Mouse (Mus musculus): Measurements from ENCODE around the gene Rasgef1b. TPM values are rescaled to one million over a fixed set of nuclear protein-coding genes. Genes with fewer than 3 reads are reported as not detected.

Gene Rasgef1b
- polyA plus RNA-seq, 1 experiment from 2014 or later, result 7.8 TPM

DNA sequence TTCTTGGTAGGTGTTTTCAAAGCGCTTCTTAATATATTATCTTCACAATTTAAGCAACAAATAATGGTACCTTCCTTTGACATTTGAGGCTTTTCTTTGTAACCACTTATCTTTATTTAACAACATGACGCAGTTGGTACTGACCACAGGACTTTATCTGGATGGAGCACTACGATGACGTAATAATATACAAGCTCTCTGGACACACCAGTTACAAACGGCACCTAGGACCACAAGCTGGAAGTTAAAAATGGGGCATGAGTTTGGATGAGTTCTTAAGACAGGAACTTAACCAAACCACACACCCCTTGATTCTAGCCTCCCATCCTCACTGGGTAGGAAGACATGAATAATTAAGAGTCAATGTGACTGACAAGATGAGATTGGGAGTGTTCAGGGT is 369.6 kb downstream of the Rasgef1b start:
- no peaks in the 10 kb centered on the region for H3K9me3 ChIP-seq (ENCODE audit: low read length)
- no peaks in the 10 kb centered on the region for H3K36me3 ChIP-seq (ENCODE audit: insufficient read depth, low read length)
- H3K4me1 ChIP-seq (ENCODE audit: insufficient read depth, low read length), result no peaks in the 10 kb centered on the region
- H3K9ac ChIP-seq (replicated peaks; ENCODE audit: low read length), result no peak overlapping the region
- no peak for ATAC-seq (ENCODE audit: low FRiP score, low TSS enrichment)
- no peak overlapping the region for H3K4me2 ChIP-seq (replicated peaks; ENCODE audit: low read depth, low read length)
- WGBS, result 90% methylated on average over 5 of the region's 5 CpGs
- H3K27me3 ChIP-seq (ENCODE audit: insufficient read depth, low read length), result no peaks in the 10 kb centered on the region
- no peak overlapping the region for H3K4me3 ChIP-seq (ENCODE audit: low read length)
- no peak overlapping the region for H3K27ac ChIP-seq (ENCODE audit: low read length)

DNA sequence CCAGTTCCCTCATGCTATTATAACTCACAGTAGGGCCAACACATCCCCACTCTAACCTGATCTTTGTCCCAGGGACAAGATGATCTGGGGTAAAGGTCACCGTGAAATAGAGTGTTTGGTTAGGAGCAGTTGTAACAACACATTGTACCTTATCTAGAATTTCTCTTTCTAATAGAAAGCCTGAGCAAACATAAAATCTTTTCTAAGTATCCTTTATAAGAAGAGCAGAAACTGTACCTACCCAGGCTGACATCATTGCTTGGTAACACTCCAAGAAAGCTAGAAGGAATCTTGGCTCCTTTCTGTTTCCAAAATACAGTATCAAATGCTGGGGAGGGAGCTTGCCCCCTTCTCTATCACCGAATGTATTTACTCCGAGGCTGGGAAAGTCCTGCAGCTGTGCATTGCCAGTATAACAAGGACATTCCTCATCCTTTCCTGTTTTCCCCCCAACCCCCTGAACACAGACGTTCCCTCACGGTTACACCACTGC is 374.2 kb downstream of the Rasgef1b start:
- Histone ChIP-seq H3K4me1 (ENCODE audit: insufficient read depth, low read length) (peaks cover 3% of the 10 kb centered on the region; the same call in 1 of the 2 replicates), H3K4me2 (replicated peaks; ENCODE audit: low read depth, low read length) (no peak overlapping the region), H3K4me3 (ENCODE audit: low read length) (no peak overlapping the region), H3K27me3 (ENCODE audit: insufficient read depth, low read length) (0 out of 2 replicates have a peak, but pooled peaks cover 2% of the 10 kb centered on the region), H3K27ac (ENCODE audit: low read length) (no peak overlapping the region), H3K9me3 (ENCODE audit: low read length) (no peaks in the 10 kb centered on the region), H3K9ac (replicated peaks; ENCODE audit: low read length) (no peak overlapping the region), H3K36me3 (ENCODE audit: insufficient read depth, low read length) (no peaks in the 10 kb centered on the region)
- ATAC-seq (ENCODE audit: low FRiP score, low TSS enrichment), result no peak
- WGBS, result 60% methylated on average over 5 of the region's 5 CpGs

DNA sequence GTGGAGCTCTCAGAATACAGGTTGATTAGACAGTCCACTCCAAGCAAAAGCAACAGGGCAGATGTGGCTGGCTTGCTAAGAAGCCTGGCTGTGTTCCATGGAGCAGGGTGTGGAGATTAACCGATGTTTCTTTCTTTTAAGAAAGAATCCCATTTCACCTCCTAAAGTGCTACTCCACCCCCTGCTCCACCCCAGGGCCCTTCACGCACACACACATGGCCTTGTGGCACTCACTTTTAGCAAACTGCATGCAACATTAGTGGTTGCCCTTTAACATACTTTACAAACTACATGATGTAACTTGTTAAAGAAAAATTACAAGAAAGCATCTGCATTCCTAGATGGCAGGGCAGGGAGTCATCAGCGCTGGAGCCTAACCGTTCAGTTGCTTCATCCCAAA is 378.8 kb downstream of the Rasgef1b start:
- H3K4me2 ChIP-seq (replicated peaks; ENCODE audit: low read depth, low read length), result no peak overlapping the region
- ATAC-seq (ENCODE audit: low FRiP score, low TSS enrichment), result no peak

DNA sequence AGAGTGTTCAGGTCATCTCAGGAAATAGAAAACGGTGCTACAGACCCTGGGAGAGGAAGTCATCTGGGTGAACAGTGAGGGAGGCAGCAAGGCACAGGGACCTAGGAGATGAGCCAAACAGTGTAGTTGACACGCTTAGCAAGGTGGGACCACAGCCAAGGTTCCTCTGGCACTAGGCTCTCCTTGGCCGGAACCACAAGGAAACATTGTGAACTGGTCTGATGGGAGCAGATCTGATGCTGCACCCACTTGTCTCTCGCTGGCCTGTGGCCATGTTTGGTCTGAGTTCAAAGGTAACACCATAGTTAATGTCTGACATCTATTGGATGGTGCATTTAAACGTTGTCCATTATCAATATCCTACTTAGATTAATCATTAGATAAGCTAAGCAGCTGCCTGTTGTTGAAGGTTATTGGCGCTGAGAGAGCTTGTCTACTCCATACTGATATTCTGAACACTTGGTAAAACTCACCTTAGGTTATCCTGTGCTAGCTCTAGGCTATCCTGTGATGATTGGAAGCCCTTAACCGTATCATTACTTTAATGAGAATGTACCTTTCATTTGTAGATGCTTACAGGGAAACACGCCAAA is 380.5 kb downstream of the Rasgef1b start:
- H3K27me3 ChIP-seq (ENCODE audit: insufficient read depth, low read length), result 0 out of 2 replicates have a peak, but pooled peaks cover 2% of the 10 kb centered on the region
- H3K9ac ChIP-seq (replicated peaks; ENCODE audit: low read length), result no peak overlapping the region
- H3K4me3 ChIP-seq (ENCODE audit: low read length), result no peak overlapping the region
- H3K36me3 ChIP-seq (ENCODE audit: insufficient read depth, low read length), result no peaks in the 10 kb centered on the region
- peaks cover 3% of the 10 kb centered on the region; the same call in 1 of the 2 replicates for H3K4me1 ChIP-seq (ENCODE audit: insufficient read depth, low read length)
- no peak overlapping the region for H3K27ac ChIP-seq (ENCODE audit: low read length)
- no peak overlapping the region for H3K4me2 ChIP-seq (replicated peaks; ENCODE audit: low read depth, low read length)
- no peaks in the 10 kb centered on the region for H3K9me3 ChIP-seq (ENCODE audit: low read length)
- whole genome bisulfite sequencing, result 79% methylated on average over 8 of the region's 8 CpGs
- no peak for ATAC-seq (ENCODE audit: low FRiP score, low TSS enrichment)

More for the DNA sequence above, 378.8 kb downstream of the Rasgef1b start:
- 0 out of 2 replicates have a peak, but pooled peaks cover 2% of the 10 kb centered on the region for H3K27me3 ChIP-seq (ENCODE audit: insufficient read depth, low read length)
- no peaks in the 10 kb centered on the region for H3K36me3 ChIP-seq (ENCODE audit: insufficient read depth, low read length)
- no peak overlapping the region for H3K9ac ChIP-seq (replicated peaks; ENCODE audit: low read length)
- WGBS, result 58% methylated on average over 4 of the region's 4 CpGs
- no peak overlapping the region for H3K4me3 ChIP-seq (ENCODE audit: low read length)
- no peak overlapping the region for H3K27ac ChIP-seq (ENCODE audit: low read length)
- H3K9me3 ChIP-seq (ENCODE audit: low read length), result no peaks in the 10 kb centered on the region
- peaks cover 3% of the 10 kb centered on the region; the same call in 1 of the 2 replicates for H3K4me1 ChIP-seq (ENCODE audit: insufficient read depth, low read length)

DNA sequence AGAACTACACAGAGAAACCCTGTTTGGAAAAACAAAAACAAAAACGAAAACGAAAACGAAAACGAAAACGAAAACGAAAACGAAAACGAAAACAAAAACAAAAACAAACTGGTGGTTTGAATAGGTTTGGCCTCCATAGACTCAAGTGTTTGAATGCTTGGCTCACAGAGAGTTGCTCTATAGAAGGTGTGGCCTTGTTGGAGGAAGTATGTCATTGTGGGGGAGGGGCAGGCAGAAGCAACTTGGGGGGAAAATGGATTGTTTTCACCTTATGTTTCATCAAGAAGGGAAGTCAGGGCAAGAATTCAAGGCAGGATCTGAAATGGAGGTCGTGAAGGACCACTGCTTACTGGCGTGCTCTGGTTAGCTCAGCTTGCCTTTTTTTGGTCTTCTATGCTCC is 386.3 kb downstream of the Rasgef1b start:
- Histone ChIP-seq H3K4me2 (replicated peaks; ENCODE audit: low read depth, low read length) (no peak overlapping the region), H3K9me3 (ENCODE audit: low read length) (no peaks in the 10 kb centered on the region), H3K27me3 (ENCODE audit: insufficient read depth, low read length) (no peaks in the 10 kb centered on the region), H3K9ac (replicated peaks; ENCODE audit: low read length) (no peak overlapping the region), H3K27ac (ENCODE audit: low read length) (no peak overlapping the region), H3K36me3 (ENCODE audit: insufficient read depth, low read length) (no peaks in the 10 kb centered on the region), H3K4me1 (ENCODE audit: insufficient read depth, low read length) (no peaks in the 10 kb centered on the region), H3K4me3 (ENCODE audit: low read length) (no peak overlapping the region)
- no peak for ATAC-seq (ENCODE audit: low FRiP score, low TSS enrichment)
- 92% methylated on average over 10 of the region's 10 CpGs for WGBS

DNA sequence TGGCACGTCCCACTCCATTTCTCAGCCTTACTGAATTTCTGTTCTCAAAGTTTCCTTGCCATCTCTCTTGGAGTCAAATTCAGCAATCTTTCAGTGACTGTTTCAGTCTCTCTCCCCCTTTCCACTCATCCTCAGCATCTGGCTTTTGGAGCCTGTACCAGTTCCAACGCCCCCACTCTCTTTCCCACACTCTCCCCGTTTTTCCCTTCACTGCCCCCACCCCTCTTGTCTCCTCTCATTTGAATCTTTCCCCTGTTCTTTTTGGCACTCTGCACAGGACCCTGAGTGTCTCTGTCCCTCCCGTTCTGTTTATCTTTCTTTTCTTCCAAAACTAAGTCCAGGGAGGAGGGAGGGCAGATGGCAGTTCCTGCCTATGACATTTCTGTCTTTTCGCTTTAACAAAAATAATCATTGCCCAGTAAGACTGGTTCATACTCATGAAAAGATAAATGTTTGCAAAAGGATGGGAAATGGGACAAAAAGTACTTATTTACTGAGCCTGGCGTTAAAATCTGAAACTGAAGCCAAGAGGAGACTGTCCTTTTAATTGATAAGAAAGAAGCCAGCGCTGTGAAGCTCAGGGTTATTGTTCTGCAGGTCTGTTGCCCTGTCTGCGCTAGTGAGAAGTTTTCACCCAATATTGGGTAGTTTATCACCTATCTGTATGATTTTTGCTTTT is 388.4 kb downstream of the Rasgef1b start:
- Histone ChIP-seq H3K27me3 (ENCODE audit: insufficient read depth, low read length) (no peaks in the 10 kb centered on the region), H3K9ac (replicated peaks; ENCODE audit: low read length) (no peak overlapping the region), H3K36me3 (ENCODE audit: insufficient read depth, low read length) (no peaks in the 10 kb centered on the region), H3K27ac (ENCODE audit: low read length) (no peak overlapping the region), H3K4me2 (replicated peaks; ENCODE audit: low read depth, low read length) (peak overlapping the region; percentile 46; the same call in 1 of the 2 replicates), H3K4me1 (ENCODE audit: insufficient read depth, low read length) (no peaks in the 10 kb centered on the region), H3K9me3 (ENCODE audit: low read length) (no peaks in the 10 kb centered on the region), H3K4me3 (ENCODE audit: low read length) (0 out of 2 replicates have a peak overlapping the region, but pooled peaks have one; percentile 22)
- WGBS, result 64% methylated on average over 8 of the region's 8 CpGs
- no peak for ATAC-seq (ENCODE audit: low FRiP score, low TSS enrichment)

DNA sequence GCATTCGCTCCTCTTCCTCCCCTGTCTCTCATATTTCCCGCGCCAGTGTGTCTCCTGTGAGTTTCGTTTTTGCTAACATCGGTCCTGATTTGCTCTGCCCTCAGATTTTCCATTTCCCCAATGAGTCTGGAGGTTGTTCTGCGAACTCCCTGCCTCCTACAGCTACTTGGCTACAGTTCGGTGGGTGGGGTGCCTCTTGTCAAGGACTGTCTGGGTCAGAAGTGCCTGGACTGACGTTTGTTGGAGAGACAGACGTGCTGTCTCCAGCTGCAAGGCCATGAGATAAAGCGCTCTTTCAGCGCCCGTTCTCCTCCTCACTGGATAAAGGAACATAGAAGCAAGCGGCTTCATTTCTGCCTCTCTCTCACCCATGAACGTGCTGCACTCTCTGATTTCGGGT is 389.1 kb downstream of the Rasgef1b start:
- no peak for ATAC-seq (ENCODE audit: low FRiP score, low TSS enrichment)
- Histone ChIP-seq H3K9me3 (ENCODE audit: low read length) (no peaks in the 10 kb centered on the region), H3K4me2 (replicated peaks; ENCODE audit: low read depth, low read length) (peak overlapping the region; percentile 46), H3K36me3 (ENCODE audit: insufficient read depth, low read length) (no peaks in the 10 kb centered on the region), H3K4me1 (ENCODE audit: insufficient read depth, low read length) (no peaks in the 10 kb centered on the region), H3K27ac (ENCODE audit: low read length) (no peak overlapping the region), H3K9ac (replicated peaks; ENCODE audit: low read length) (no peak overlapping the region; the same call in 1 of the 2 replicates), H3K27me3 (ENCODE audit: insufficient read depth, low read length) (no peaks in the 10 kb centered on the region), H3K4me3 (ENCODE audit: low read length) (peak overlapping the region; percentile 22)
- 35% methylated on average over 15 of the region's 15 CpGs for WGBS

DNA sequence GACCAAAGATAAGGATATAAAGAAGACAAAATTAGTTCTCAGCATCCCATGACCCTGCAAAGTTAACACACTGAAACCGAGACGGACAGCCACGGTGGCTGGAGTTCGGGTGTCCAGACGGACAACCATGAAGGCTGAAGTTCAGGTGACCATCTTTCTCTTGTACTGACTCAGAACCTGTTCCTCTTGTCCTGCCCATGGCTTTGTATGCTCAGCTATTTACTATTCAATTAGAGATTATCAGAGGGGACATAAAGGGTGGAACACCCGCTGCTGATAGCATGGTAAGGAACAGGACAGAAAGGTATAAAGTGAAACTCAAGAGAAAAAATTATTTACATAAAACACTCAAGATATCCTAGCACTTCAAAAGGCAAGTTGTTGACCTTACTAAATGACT is 390.0 kb downstream of the Rasgef1b start:
- no peaks in the 10 kb centered on the region for H3K4me1 ChIP-seq (ENCODE audit: insufficient read depth, low read length)
- no peak overlapping the region for H3K9ac ChIP-seq (replicated peaks; ENCODE audit: low read length)
- no peak overlapping the region for H3K4me2 ChIP-seq (replicated peaks; ENCODE audit: low read depth, low read length)
- no peak overlapping the region for H3K27ac ChIP-seq (ENCODE audit: low read length)
- H3K4me3 ChIP-seq (ENCODE audit: low read length), result no peak overlapping the region
- 90% methylated on average over 6 of the region's 6 CpGs for WGBS
- no peaks in the 10 kb centered on the region for H3K27me3 ChIP-seq (ENCODE audit: insufficient read depth, low read length)
- no peaks in the 10 kb centered on the region for H3K9me3 ChIP-seq (ENCODE audit: low read length)
- no peaks in the 10 kb centered on the region for H3K36me3 ChIP-seq (ENCODE audit: insufficient read depth, low read length)
- no peak for ATAC-seq (ENCODE audit: low FRiP score, low TSS enrichment)

DNA sequence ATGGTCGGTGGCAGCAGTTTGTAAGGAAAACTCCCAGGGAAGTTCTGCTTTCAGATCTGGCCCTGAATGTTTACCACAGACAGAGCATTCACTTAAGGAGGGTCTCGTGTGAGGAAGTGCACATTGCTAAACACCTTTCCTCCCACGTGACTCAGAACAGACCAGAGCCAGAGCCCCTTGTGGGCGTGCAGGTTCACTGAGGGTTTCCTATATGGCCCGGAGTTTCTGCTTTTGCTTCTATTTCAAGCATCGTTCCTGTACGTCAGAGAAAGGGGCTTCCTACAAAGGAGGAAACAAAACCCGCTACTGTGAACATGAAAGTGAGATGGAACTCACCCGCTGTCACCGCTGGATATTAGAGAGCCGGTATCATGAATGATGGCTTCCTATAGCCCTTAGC is 392.4 kb downstream of the Rasgef1b start:
- no peak overlapping the region for H3K4me3 ChIP-seq (ENCODE audit: low read length)
- H3K36me3 ChIP-seq (ENCODE audit: insufficient read depth, low read length), result no peaks in the 10 kb centered on the region
- no peak for ATAC-seq (ENCODE audit: low FRiP score, low TSS enrichment)
- H3K4me1 ChIP-seq (ENCODE audit: insufficient read depth, low read length), result no peaks in the 10 kb centered on the region
- H3K27me3 ChIP-seq (ENCODE audit: insufficient read depth, low read length), result no peaks in the 10 kb centered on the region
- H3K27ac ChIP-seq (ENCODE audit: low read length), result no peak overlapping the region
- no peak overlapping the region for H3K9ac ChIP-seq (replicated peaks; ENCODE audit: low read length)
- no peaks in the 10 kb centered on the region for H3K9me3 ChIP-seq (ENCODE audit: low read length)
- no peak overlapping the region for H3K4me2 ChIP-seq (replicated peaks; ENCODE audit: low read depth, low read length)
- WGBS, result 62% methylated on average over 11 of the region's 11 CpGs

DNA sequence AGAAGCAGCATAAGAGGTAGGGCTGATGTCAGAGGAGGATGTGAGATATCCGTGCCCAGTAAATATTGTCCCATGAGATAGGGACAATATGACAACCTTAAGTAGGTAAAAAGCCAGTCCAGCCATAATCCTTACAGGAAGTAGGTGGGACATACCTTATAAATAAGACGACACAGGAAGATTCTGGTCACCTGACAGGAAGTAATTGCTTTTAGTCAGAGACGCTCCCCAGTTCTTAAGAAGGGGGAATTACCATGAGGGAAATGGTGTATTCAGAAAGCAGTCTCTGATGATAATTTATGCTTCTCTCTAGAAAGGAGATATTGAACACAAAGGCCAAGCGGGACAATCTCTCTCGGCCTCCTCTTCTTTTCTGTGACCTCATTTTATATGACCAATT is 394.8 kb downstream of the Rasgef1b start:
- Histone ChIP-seq H3K27me3 (ENCODE audit: insufficient read depth, low read length) (no peaks in the 10 kb centered on the region), H3K36me3 (ENCODE audit: insufficient read depth, low read length) (no peaks in the 10 kb centered on the region), H3K27ac (ENCODE audit: low read length) (no peak overlapping the region), H3K4me1 (ENCODE audit: insufficient read depth, low read length) (no peaks in the 10 kb centered on the region), H3K4me3 (ENCODE audit: low read length) (no peak overlapping the region), H3K4me2 (replicated peaks; ENCODE audit: low read depth, low read length) (no peak overlapping the region), H3K9me3 (ENCODE audit: low read length) (no peaks in the 10 kb centered on the region), H3K9ac (replicated peaks; ENCODE audit: low read length) (no peak overlapping the region)
- ATAC-seq (ENCODE audit: low FRiP score, low TSS enrichment), result no peak
- 82% methylated on average over 5 of the region's 5 CpGs for WGBS
